Mouse (Mus musculus) c-Kit-positive CD71-positive TER-119-positive erythroid progenitor cells, embryonic 14.5 days (primary cell): Measurements from ENCODE around the gene Ube2o.
"Not testable (repeated sequence)": the region's sequence is repeated elsewhere in the genome, so short reads cannot be mapped to it uniquely, and the experiment has no call there.

Experiments
- DNase-seq: peaks from one replicate; pipeline ENCODE4 v3.0.0-alpha.2; 2013; ENCODE audit warnings: low spot score

Gene Ube2o

DNA sequence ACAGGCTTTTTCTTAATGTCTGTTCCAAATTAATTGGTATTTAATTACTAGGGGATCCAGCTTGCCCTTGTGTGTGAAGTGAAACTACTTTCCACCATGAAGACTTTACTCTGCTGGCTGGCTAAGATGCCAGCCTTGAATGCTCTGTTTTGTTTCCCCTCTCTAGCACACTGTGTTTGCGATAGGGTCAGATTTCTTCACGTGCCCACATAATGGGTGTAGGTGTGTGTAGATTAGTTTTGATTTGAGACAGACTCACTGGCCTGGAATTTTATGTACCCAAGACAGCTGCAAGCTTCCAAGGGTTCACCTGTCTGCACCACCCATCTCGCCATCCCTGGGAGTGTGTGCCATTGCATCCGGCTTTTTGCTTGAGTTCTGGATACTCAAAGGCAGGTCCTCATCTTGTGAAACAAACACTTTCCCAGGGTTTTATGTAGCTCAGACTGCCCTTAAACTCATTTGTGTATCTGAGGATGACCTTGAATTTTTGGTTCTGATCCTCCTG, 67.7 kb downstream of the Ube2o start:
- DNase-seq: no peak

DNA sequence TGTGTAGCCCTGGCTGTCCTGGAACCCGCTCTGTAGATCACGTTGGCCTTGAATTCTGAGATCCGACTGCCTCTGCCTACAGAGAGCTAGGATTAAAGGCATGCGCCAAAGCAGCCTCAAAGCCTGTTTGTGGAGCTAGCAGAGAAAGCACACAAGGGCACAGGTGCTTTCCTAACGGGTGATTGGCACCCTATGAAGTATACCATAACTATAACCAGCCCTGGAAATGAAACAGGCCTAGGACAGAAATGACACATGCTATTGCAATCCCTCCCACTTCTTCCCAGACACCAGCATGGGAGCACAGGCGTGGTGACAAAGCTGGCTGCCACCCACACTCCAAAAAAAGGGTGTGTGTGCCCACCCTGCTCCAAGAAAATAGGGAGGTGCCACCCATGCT, 68.3 kb downstream of the Ube2o start:
- DNase-seq: no peak

DNA sequence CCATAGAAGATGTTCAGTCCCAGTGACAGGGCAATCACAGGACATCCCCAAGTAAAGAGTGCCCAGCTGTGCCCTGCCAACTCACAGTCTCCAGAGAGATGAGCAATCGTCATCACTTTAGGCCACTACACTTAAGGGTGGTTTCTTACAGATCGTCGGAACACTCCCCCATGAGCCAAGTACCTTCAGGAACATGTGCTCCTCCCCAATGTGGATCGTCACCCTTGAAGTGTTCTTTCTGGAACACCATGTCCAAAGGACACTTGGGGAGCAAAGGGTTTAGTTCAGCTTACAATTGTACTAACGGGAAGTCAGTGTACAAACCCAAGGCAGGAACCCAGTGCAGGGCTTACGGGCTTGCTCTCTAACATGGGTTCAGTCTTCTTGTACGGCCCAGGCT, 69.1 kb downstream of the Ube2o start:
- DNase-seq: no peak

GRCm38 (mm10) chr11:116511301-116511868, 69.9 kb downstream of the Ube2o start:
- DNase-seq: peak; percentile 71

DNA sequence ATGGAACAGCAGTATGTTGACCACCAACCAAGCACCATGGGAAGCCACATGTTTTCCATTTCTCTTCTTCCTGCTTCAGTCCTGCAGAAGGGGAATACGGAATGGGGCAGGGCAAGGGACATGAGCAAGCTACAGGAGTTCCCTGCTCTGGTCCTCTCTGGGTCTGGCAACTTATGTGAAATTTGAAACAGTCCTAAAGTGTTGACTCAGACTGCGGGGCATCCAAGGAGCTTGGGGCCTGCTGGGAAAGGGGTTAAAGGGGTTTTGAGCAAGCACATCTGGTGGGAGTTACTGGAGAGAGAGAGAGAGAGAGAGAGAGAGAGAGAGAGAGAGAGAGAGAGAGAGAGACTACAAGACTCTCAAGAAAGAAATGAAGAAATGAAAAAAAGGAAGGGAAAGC, 72.6 kb downstream of the Ube2o start:
- DNase-seq: no peak

GRCm38 (mm10) chr11:116506151-116506875, 74.9 kb downstream of the Ube2o start:
- DNase-seq: peak; percentile 77

DNA sequence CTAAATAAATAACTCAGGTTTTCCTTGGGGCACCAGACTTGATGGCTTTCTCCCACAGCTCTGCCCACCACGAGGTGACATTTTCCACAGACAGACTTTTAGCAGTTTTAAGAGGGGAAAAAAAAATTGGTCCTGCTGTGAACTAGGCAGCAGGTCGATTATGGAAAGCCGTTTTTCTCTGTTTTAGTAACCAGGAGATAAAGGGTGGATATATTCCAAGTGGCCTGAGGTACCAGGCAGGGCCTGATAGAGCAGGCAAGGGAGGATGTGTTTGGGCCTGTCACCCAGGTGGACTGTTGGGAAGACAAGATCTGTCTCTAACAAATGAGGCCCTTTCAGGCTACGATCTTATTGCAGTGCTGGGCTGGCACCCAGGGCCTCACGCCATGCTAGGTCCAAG, 75.7 kb downstream of the Ube2o start:
- peak; percentile 27 for DNase-seq

DNA sequence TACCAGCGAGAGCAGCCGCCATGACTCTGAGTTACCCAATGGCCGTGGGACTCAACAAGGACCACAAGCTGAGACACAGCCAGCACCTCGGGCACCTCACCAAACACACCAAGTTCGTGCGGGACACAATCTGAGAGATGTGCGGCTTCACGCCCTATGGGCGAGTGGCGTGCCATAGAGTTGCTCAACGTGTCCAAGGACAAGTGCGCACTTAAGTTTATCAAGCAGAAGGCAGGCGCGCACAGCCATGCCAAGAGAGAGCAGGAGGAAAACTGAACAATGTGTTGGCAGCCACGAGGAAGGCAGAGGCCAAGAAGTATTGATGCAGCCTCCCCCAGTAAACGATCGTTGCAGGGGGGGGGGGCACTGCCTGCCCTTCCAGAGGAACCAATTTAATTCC, 76.7 kb downstream of the Ube2o start:
- DNase-seq: no peak

- peak; percentile 76 for DNase-seq
These were observed 80.1 kb downstream of the Ube2o start for GRCm38 (mm10) chr11:116501005-116501746.

DNA sequence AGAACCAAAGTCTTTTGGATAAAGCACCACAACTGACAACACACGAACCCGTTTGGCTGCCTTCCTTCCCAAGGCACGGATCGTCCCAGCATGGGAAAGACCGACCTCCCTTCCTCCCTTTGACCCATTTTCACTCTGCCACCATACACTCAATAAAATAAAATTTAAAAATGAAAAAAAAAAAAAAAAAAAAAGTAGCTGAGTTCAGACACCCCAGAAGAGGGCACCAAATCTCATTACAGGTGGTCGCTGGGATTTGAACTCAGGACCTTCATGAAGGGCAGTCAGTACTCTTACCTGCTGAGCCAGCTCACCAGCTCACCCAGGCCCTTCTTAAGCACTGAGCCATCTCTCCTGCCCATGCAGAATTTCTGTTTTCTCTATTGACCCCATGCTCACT, 82.2 kb downstream of the Ube2o start:
- DNase-seq: no peak

- DNase-seq: no peak
These were observed 82.7 kb downstream of the Ube2o start for GRCm38 (mm10) chr11:116498596-116498995.

- DNase-seq: no peak
These were observed 83.9 kb downstream of the Ube2o start for GRCm38 (mm10) chr11:116497313-116497712.

- DNase-seq: no peak
These were observed 86.6 kb downstream of the Ube2o start for GRCm38 (mm10) chr11:116494474-116495174.

- DNase-seq: peak; percentile 67
These were observed 87.4 kb downstream of the Ube2o start, which contains the start of gene Prpsap1 for GRCm38 (mm10) chr11:116493795-116494252. TSS of gene Prpsap1 (minus strand) at chr11:116494202.

GRCm38 (mm10) chr11:116493191-116493590, 88.1 kb downstream of the Ube2o start:
- no peak for DNase-seq

GRCm38 (mm10) chr11:116492507-116492906, 88.7 kb downstream of the Ube2o start:
- not testable (repeated sequence) for DNase-seq

GRCm38 (mm10) chr11:116491338-116491737, 89.9 kb downstream of the Ube2o start:
- DNase-seq: no peak

DNA sequence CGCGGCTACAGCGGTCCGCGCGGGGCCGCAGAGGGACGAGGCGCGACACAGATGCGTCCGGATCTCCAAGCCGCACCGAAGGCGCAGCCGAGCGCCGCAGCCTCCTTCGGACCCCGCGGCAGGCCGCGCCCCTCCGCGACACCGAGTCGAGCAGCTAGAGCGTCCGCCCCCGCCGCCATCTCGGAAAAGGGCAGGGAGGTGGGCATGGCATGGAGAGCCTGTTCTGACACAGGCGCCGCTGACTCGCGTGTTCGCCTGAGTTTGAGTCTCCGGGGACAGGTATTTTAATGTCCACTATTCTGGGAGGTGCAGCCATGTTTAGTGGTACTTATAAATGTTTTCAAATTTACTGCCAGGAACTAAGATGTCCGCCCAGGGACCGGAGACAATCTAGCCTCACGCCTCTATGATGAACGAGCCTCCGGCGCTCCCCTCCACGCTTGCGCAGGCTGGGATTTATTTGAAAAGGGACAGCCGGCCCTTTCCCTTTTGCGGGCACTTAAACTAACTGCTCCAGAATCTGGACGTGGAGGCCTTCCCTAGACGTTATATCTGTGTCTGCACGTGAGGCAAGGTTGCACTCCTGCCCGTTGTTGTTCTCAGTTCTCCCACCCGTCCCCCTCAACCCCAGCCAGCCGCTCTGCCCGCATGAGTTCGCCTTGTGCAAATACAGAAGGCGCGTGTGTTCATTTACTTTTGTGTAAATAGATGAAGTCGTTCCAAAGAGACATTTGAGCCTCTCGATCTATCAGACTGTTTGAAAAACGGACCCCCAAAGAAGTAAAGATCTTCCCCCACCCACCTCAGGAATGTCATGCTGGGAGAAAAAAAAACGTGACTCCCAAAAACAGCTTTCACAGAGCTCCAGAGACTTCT, 90.8 kb downstream of the Ube2o start:
- DNase-seq: peak; percentile 89

- DNase-seq: peak; percentile 26
These were observed 91.4 kb downstream of the Ube2o start for GRCm38 (mm10) chr11:116489771-116490231.

DNA sequence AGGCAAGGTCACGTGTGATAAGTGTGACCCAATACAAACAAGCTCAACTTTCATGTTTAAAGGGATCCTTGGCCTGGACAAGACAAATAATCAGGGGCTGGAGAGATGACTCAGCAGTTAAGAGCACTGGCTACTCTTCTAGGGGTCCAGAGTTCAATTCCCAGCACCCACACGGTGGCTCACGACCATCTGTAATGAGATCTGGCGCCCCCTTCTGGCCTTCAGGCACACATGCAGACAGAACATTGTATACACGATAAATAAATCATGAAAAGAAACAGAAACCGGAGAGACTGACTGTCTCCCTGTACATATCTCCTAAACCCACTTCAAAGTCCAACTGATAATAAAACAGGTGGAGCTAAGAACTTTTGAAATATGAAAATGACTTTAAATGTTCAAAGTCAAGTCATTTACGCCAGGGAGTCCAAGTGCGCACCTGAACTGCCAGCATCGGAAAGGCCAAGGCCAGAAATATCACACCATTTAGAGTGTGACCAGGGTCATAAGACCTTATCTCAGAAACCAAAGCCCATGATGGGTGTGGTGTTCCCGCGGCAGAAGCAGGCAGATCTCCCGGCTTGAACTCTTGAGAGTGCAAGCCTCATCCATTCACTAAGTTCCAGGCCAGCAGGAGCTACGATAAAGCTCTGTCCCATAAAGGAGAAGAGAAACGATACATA, 92.4 kb downstream of the Ube2o start:
- DNase-seq: peak; percentile 36
